Mouse (Mus musculus) right cerebral cortex, postnatal 14 days (tissue): ENCODE results near the gene Polg.

Experiments
- DNase-seq: peaks from one replicate; pipeline ENCODE4 v3.0.0; 2022

Gene Polg

GRCm38 (mm10) chr7:79464776-79465420 is 1.3 kb downstream of the Polg start:
- peak; percentile 18 for DNase-seq

GRCm38 (mm10) chr7:79463376-79464077 is 2.6 kb downstream of the Polg start:
- DNase-seq, result no peak

- no peak for DNase-seq
Observed at GRCm38 (mm10) chr7:79461721-79462120, 4.4 kb downstream of the Polg start.

DNA sequence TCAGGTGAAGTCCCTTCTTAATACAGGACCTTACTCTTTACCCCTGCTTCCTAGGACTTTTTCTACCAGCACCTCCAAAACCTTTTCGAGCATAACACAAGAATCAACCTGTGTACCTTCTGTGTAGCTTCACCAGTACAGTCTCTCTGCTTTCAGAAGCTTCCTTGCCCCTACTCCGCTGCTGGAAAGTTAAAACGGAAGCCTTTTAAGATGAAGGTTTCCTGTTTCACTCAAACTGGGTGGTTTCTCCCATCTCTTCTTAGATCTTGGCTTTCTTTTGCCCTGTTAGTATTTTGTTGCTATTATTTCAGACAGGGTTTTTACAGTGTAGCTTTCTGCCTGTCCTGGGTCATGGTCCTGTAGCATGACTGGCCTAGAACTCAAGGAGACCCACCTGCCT is 18.7 kb downstream of the Polg start:
- DNase-seq, result no peak

DNA sequence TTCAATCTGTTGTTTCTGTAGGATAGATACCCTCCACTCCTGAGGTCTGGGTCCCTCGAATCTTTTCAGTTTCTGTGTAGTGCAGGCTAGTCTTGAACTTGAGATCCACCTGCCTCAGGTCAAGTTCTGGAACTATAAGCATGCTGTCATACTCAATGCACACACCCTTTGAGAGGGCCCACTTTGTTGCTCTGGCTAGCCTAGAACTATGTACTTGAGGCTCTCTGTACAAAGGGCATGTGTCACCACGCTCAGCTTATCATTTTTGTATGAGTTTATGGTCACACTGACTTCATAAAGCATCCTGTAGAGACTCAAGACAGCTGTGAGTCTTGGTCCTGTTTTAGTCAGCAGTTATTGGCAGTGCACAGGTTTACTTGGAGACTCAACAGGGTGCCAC is 19.1 kb downstream of the Polg start:
- DNase-seq, result no peak

- DNase-seq, result no peak
Observed at GRCm38 (mm10) chr7:79440035-79440434, 26.1 kb downstream of the Polg start.

- DNase-seq, result no peak
Observed at GRCm38 (mm10) chr7:79428243-79428642, 37.9 kb downstream of the Polg start.

- no peak for DNase-seq
Observed at GRCm38 (mm10) chr7:79425804-79426203, 40.4 kb downstream of the Polg start.

- DNase-seq, result no peak
Observed at GRCm38 (mm10) chr7:79422876-79423275, 43.3 kb downstream of the Polg start.

DNA sequence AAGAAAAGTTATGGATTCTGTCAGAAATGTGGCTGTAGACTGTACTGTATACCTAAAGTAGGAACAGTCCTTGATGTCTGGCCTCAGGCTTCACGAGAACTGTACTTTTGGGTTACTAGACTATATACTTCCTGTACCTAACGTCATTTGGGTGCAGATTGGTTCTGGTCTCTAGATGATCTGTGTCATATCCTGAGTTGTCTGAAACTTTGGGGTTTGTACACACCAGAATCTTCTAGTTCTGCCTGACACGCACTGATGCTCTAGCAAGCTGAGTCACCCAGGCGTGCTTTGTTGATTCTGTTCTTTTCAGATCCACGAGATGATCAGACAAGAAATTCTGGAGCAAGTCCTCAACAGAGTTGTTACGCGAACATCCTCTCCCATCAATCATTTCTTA is 46.2 kb downstream of the Polg start:
- DNase-seq, result no peak

DNA sequence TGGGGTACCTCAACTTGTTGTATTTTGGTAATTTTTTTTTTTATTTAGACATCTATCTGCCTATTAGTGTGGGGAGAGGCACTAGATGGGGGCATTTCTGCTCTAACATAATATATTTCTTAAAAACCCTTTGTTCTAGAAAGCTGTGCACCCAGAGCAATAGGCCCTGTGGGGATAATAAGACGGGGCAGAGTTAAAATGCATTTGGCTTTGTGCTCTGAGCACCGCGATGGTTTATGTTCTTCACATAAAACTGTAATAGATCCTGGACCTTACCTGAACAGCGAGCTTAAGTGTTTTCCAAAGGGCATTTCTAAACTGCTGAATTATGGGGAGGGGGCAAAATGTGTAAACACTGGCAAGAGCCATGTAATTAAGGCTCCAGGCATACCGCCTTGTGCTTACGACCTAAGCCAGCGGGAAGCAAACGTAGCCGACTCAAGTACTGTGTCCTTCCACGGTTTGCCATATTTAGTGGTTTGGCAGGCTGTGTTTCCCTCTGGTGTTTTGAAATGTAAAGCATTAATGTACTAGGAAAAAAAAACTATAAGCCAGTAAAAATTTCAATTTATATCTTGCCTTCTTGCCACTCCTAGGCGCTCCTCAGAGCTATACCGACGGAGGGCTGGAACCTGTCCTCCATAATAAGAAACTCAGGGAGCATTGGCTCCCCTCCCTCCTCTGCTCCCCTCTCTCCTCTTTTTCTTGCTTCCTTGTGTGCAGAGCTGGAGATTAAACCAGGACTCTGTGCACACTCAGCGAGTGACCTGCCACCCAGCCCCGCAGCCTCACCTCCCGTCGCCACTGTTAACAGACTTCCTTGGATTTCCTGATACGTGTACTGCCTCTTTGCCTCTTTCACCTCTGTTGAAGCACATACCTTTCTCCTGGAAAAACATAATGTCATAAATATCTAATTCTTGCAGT is 51.5 kb downstream of the Polg start:
- no peak for DNase-seq

DNA sequence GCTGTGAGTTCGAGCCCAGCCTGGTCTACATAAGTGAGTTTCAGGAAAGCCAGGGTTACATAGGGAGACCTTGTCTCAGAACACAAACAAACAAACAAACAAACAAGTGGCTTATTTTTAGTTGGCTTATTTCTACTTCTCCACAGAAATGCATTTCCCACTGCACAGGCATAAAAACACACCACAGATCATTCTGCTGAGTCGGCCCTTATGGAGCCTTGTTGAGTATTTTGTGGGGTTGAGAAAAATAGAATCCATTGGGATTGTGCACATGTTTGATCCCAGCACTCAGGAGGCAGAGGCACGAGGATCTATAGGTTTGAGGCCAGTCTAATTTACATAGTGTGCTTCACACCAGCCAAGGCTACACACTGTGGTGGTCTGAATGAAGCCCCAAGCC is 65.9 kb downstream of the Polg start:
- no peak for DNase-seq

DNA sequence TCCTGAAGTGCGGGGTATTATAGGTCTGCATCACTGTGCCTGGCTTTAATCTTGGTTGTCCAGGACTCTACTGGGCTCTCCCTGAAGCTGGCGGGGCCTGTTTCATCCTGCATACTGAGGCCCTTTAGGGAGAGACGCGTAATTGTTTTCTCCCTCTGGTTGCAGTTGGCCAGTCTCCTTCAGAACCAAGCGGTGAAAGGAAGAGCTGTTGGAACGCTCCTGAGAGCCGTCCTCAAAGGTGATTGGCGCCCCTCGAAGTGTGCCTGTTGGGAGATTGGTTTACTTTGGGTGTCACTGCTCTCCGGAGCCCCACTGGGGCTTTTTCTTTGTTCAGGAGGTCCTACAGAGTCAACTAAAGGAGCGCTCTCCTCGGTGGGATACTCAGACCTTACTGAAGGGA is 67.2 kb downstream of the Polg start:
- no peak for DNase-seq

DNA sequence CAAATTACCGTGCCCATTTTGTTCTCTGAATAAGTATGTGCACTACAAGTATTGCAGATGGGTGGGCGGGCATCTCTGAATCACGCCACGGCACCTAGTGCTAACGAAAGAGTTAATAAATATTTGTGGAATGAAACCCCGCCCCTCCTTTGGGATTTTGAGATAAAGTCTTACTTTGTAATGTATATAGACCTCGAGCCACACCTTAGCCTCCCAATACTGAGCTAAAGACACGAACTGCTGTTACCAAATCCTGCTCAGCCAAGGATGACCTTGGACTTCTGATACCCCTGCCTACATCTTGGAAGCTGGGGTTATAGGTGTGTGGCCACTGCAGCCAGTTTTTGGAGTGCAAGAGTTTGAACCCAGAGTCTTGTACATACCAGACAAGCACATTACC is 67.7 kb downstream of the Polg start:
- no peak for DNase-seq

GRCm38 (mm10) chr7:79397446-79397963 is 68.7 kb downstream of the Polg start:
- no peak for DNase-seq
